Mouse (Mus musculus): ENCODE results near the gene Styk1.

GRCm38 (mm10) chr6:131298531-131298930 is 54.9 kb downstream of the Styk1 start:
- TF ChIP-seq POLR2A (IDR thresholded peaks at IDR 0.05; ENCODE audit: insufficient read depth, low read length) (no peak), CTCF (IDR thresholded peaks at IDR 0.05; ENCODE audit: low read depth, low read length) (no peak)

Data from ES-Bruce4 (cell line).